Mouse (Mus musculus): Measurements from ENCODE around the gene Tpst2.

The Tpst2 gene

DNA sequence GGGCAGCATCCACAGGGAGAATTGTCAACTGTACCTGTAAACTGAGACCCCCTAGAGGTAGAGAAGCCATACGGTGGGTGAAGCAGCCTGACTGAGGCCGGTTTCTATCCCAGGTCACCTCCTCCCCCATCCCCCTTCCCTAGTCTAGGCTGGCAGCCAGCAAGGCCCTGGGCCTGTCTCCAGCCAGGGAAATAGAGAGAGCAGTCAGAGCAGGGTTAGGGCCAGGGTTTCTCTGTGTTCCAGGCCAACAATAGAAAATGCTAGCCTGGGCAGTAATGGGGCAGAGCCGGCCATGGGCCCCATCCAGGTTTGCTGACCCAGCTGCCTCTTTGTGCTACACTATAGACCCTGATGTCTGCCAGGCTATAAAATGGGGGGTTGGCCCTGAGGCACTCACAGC, 21.1 kb upstream of the Tpst2 start, which contains the start of gene Crybb1:
Crybb1 (plus strand) TSS at position 390 of the 400 bp plus-strand sequence.
- peak; percentile 42 to 64 for DNase-seq (ENCODE audit: low spot score in 2 of 2)

DNA sequence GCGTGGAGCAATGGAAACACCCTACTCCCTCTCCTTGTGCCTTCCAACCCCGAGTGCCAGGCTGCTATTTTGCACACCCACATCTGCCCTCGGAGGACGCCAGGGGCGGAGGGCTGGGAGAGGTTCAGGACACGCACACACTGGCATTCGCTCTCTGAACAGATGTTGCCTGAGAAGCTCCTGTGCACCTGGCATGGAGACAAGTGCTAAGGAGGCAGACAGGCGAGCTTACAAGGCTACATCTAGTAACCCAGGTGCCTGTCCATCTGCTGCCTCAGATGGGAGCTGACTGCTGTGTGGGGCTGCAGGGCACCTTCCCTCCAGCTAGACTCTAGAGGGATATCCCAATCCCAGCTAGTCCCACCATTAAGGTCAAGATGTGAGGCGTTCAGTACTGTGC, 20.0 kb upstream of the Tpst2 start:
- no peak for DNase-seq (ENCODE audit: low spot score in 2 of 2)

DNA sequence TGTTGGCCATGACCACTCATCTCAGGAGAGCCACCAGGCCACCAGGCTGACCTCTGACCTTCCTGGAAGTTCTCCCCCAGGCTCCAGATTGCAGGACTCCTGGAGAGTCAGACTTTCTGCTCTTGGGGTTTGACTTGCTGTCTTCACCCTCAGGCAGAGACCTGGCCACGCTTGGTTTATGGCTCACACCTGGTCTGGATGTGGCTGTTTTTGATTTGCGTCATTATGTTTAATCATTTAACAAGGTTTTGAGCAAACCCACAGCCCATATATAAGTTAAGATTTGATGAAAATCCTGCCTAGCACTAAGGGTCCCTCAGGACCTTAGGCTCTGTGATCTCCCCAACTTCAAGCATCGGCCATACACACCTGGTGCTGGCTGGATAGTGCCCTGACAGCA, 18.6 kb upstream of the Tpst2 start:
- no peak for DNase-seq (ENCODE audit: low spot score in 2 of 2)

DNA sequence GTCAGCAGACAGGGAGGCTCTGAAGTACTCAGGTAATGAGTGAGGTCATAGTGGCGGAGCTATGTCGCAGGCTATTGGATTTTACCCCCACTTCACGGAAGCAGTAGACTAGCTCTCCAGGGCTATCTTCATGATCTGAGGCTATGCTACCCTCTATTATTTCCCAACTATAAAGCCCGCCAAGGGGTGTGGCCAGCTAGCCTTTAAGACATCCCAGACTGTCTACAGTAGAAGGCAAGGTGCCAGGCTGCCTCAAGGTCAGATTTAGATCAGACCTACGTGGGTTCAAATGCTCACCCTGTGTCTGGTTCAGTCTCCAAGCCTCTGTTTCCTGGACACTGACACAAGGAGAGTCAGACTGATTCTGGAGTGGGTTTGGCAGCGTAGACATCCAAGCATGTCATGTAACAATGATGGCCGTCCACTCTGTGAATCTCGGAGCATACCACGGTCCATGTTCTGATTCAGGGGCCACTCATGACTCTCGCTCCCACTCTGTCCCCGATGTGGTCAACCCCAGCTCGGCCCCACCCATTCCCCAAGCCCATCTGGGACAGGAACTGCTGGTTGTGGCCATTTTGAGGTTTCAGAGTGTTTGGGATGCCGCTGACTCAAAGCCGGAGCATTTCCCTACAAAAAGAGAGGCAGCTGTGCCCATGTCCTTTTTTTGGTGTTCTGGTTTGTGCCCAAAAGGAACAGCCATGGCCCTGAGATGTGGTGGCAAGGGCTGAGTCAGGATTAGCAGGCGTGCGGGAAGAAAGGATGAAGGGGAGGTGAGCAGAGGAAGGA, 16.4 kb upstream of the Tpst2 start:
- no peak for DNase-seq (ENCODE audit: low spot score in 2 of 2)

DNA sequence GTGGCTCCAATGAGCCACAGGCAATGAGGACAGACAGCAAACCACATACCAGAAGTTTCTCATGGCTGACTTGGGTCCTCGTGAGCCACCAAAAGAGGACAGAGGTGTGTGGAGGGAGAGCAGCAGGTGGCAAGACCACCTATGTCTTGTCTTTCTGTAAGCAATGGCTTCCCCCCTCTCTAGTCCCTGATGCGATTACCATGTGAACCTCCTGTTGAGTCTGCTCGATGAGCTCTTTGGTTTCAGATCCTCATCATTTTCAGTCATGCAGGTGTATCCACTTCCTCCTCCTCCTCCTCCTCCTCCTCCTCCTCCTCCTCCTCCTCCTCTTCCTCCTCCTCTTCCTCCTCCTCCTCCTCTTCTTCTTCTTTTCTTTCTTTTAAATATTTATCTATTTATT, 15.7 kb upstream of the Tpst2 start:
- DNase-seq (ENCODE audit: low spot score in 2 of 2): no peak

DNA sequence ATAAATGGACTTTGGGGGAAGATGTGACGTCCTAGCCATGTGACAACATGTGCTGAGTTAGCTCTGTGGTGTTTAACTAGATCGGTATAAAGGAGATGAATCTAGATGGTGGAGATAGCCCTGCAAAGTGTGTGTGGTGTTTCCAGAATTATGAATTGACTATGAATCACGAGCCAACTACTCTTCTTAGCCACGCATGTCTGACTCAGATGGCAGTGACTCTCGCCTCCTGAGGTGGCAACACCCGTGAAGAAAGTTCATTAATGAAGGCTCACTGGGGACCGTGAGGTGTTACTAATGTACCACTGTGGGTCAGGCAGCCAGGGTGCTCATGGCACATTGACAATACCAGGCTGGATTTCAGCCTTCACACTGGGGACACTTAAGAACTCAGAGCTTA, 12.4 kb upstream of the Tpst2 start:
- DNase-seq (ENCODE audit: low spot score in 2 of 2): no peak

DNA sequence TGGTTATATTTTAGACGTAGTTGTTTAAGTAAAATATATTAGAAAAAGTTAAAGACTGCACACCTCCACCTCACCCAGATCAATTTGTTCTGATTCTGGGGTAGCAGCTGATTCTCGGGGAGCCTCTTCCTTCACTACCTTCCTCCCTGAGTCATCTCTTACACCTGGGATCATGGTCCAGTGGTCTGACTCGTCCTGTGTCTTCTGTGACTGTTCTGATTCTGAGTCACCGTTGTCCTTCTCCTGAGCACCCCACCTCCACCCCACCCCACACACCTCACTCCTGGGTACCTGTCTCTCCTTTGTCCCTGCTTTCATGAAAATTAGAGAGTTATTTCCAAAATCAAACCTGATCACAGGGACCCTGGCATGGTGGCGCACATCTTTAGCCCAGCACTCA, 11.4 kb upstream of the Tpst2 start:
- no peak for DNase-seq (ENCODE audit: low spot score in 2 of 2)

DNA sequence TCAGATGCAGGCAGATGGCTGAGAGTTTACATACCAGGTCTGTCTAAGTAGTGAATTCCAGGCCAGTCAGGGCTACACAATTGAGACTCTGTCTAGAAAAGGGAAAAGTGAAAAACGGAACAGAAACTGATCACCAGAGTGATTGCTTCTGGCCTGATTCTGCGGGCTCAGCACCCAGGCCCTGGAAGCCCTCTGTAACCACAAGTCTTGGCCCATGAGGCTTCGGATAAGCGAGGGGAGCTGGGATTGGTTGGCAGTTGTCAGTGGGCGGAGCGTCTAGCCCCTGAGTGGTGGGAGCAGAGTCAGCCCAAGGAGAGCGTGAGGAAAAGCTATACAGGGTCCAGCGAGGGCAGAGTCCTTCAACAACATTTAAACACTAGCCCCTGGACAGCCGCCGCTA, 11.0 kb upstream of the Tpst2 start:
- DNase-seq (ENCODE audit: low spot score in 2 of 2): no peak

DNA sequence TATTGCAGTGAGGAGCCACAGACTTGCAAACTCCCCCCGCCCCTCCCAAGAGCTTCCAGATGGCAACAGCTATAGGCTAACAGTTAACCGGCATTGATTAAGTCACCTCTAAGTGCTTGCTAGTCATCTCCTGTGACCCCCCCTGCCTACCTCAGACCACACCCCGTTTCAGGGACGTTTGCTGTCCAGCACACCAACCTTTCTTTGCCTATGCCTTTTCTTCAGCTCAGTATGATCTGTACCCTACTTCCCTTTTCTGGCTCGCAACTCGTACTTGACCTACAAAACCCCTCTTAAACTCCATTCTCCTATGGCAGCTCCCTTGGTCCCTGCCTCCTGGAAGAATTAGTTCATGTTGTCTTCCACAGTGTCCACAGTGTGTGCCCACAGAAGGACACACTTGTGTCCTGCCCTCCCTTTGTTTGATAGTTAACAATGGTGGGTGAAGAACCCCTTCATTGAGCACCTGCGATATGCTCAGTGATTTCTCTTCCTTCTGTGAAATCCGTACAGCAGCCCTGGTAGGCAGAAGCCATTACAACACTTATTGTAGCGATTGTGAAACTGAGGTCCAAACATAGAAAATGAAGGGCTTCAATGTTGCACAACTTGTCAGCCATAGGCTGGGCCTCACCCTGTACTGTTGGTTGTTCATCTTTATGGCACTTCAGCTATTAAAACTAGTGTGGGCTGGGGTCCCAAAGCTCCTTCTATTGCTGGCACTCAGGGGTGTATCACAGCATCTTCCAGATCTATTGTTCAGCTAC, 10.3 kb upstream of the Tpst2 start:
- DNase-seq (ENCODE audit: low spot score in 2 of 2): no peak

DNA sequence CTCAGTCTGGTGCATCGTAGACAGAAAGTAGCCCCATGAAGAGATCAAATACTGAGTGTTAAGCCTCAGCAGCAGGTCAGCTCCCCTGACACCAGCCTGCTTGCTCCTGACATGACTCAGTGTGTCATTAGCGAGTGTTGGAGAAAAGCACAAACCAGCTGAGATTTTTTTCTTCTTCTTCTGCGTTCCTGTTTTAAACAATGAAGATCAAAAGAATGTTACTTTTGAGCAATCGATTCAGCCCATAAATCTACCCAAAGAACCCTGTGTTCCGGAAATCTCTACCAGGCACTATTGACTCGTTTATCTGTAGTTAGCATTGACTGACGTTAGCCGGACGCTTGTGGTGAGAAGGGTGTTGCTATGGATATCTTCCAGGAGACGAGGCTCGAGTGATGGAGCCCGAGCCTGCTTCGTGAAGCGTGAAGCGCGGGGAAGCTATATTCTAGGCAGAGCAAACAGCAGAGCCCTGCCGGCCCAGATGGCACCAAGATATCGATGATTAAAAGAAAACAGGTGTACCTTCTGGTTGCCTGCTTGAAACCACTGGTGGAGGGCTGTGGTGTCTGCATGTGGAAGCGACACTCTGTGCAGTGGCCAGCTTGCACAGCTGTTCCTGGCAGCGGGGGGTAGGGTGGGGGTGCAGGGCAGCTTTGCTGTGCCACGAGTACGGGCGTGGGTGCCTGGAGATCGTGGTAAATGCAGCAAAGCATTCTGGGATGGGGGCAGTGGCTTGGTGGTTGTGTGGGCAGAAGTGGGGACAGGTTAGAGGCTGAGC, 5.5 kb upstream of the Tpst2 start:
- peak in 1 of 2 experiments; percentile 23 for DNase-seq (ENCODE audit: low spot score in 2 of 2)

DNA sequence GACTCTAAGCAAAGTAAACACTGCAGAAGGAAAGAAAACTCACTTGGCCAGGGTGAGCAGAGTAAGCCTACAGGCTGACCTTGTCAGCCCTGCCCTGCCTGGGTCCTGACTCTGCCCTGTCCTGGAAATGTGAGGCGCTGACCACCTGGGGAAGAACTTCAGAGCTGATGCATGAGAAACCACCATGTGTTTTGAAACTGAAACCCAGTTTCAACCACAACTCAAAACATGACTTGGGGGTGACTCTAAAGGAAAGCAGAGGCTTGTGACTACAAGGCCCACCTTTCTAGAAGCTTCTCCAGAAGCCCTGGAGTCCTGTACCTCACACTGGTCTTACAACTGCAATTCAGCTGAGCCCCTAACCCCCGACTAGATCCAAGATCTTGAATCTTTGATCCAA, 3.6 kb upstream of the Tpst2 start:
- DNase-seq (ENCODE audit: low spot score in 2 of 2): no peak

DNA sequence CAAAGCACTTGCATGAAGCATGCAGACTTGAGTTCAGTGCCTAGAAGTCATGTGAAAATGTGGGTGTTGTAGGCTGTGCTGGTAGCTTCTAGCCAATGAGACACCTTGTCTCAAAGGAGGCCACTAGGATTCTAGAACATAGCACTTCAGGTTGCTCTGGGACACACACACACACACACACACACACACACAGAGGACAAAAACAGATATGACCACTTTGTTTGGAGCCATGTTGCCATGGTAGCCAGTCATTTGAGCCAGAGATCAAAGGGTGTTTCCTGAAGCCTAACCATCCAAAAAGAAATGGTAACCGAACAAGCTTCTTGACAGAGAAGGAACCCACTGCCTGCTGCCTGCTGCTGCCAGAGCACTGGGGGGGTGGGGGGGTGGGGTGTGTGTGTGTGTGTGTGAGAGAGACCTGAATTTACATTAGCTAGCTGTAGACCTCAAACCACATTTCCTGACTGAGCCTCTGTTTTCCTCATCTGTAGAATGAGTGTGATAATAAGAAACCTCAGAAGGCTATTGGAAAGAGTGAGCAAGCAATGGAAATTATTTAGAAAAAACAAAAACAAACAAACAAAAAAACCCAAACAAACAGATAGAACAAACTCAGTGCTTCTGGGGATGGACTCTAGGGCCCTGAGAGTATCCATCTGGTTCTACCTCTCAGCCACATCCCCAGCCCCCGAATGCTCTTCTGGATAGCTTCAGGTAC, 2.6 kb upstream of the Tpst2 start:
- no peak for DNase-seq (ENCODE audit: low spot score in 2 of 2)

DNA sequence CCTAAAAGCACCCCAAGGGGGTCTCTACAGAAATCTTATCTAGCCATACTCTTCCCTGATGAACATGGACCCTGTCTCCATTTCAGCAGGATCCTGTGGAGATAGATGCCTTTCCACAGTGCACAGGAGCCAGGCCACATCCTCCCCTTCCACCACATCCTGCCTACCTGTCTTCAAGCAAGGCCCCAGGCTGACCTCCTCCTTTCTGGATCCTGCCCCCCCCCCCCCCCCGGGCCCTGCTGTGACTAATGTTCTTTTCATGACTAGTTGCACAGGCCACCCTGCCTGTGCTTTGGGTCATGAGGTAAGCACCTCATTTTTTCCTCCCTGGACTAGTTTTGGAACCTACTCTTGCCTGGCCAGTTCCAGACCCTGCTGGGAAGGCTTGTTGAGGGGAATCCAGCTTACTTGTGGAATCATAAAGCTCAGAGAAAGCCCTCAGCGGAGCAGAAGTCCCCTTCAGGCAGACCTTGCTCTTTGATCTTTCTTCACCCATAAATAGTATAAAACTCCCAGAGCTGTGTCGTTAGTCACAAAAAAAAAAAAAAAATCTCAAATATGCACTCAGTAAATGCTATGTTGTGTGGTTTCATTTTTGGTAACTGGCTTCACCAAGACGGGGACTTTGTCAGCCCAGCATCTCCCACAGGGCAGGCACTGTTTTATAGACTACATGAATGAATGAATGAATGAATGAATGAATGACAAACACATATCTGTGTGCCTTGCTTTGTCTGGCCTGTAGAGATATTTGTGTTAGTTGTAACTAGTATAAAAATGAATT, 1.3 kb upstream of the Tpst2 start:
- no peak for DNase-seq (ENCODE audit: low spot score in 2 of 2)

DNA sequence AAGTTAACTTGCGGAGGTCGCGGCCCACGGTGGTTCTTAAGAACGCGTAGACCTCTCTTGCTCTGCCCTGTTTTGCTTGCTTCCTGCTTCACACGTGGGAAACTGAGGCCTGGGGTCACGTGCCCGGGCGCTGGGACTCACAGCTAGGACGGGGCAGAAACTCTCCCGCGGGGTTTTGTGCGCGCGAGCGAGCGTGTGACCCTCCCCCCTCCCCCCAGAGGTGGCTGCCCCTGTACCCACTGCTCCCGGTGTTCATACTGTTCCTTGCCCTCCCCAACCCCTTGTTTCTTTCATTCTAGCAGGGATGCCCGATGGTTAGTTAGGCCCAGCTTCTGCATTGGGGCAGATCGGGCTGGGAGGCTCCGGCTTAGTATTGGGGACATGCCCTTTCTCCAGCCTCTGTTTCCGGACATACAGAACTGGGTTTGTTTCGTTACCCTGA, 437 bp downstream of the Tpst2 start:
- DNase-seq (ENCODE audit: low spot score in 2 of 2): no peak

DNA sequence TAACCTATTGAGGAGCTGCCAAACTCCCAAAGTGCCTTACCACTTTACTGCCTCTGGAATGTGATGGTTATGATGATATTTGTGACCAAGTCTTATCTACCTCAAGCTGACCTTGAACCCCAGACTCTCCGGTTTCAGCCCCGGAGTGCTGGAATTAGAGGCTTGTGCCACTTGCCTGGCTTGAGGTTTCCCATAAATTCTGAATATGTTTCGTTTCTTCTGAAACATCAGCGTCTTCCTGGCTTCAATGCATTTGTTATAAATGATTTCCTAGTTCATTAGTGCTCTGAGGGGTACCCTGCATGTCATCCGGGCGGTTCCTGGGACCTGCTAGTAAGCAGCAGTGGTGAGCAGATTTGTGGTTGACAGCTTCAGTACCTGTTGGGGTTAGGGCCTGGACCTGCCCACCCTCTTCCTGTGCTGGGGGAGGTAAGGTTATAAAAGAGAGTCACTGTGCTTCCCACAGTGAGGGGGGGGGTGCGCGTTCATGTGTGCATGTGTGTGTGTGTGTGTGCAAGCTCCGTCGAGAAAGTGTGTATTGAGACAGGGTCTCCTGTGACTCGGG, 1.5 kb downstream of the Tpst2 start:
- no peak for DNase-seq (ENCODE audit: low spot score in 2 of 2)

DNA sequence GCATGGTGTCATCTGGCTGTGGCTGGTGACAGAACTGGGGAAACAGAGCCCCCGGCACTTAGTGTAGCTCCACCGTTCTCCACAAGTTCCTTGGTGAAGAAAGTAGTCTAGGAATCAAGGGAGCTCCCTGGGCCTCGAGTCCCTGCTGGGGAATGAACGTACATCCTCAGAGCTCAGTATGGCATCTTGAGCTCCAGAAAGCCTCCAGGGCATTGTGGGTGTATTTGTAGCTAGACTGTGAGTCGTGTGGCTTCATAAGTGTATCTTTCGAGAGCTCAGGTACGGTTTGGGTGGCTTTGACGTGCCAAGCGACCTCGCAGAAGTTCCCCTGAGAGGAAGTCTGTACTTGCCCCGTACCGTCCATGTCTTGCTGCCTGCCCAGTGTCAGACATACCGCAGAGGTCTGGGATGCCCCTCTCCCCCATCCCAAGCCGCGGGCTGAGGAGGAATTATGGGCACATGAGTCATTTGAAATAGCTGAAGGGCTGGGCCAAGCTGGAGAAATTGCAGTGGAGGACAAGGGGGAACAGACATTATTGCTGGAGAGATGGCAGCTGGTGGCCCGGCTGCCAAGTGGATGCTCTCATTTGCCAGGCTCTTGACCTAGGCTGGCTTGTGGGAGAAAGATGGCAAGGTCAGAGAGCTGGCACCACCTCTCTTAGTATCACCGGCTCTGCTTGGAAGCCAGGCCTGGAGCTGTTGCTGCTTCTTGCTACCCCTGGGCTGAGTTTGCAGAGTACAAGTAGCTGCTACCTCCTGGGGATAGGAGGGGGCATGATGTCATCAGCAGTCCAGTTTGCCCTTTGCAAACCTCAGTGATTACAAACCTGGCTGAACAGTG, 2.9 kb downstream of the Tpst2 start:
- DNase-seq (ENCODE audit: low spot score in 2 of 2): no peak

DNA sequence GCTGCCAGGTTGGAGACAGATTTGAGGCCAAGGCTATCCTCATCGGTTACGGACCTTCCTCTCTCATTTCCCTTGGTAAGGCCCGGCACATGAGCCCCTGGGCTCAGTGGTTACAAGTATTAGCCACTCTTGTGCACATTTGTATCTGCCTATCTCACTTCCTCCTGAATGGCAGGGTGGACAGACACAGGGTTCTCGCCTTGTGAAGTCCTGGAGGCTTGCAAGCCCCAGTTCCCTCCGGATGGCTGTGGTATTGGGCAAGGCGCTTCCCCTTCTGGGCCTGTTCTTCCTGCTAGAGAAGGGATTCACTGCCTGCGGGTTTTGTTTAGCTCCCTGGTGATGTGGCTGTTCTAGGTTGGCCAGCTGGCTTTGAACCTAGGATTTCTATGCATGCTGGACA, 3.7 kb downstream of the Tpst2 start:
- DNase-seq (ENCODE audit: low spot score in 2 of 2): no peak

DNA sequence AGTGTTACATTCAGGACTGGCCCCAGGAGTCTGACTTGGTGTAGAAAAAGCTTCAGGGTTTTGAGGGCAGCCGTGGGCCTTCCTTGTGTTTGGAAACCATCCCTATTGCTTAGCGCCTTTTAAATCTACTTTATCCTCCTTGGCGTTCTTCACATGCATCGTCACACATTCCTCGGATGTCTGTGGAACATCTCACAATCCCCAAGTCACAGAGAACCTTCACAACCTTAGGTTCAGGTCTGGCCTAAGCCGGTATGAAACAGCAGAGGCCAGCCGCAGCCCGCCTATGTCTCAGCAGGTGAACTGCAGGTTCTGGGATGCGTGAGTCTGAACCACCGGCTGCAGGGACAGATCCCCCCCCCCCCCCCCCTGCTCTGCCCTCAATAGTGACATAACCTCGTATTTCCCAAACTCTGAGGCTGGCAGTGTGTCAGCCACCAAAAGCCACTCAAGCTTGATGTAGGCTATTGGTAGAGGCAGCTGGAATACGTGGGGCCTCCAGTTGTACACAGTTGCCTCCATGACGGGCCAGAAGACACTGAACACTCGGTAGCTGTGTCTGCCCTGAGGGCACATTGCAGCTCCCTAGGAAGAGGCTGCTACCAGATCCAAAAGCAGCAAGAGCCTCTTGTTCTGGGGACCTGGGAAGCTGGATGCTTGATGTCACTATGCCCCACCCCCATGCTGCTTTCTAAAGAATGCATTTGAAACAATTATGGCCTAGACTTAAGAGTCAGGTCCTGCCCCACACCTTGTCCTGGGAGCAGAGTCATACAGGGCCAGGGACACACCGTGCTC, 4.6 kb downstream of the Tpst2 start:
- DNase-seq (ENCODE audit: low spot score in 2 of 2): no peak

DNA sequence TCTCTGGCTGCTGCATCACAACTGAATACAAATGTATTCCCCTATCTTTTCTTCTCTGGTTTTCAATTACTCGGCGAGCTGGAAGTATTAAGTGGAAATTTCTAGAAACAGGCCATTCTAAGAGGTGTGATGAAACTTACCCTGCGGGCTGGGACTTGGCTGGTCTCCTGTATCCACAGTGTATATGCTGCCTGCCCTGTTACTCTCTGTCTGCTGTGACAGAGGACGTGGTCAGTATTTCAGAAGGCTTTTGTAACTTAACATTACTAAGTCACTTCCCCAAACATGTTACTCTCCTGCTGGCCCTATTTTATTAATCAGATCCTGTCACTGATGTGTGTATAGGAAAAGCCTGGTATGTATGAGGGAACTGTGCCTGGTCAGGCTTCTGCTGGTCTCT, 5.2 kb downstream of the Tpst2 start:
- no peak for DNase-seq (ENCODE audit: low spot score in 2 of 2)
